Mouse (Mus musculus) cortical plate, adult 2 months (tissue): ENCODE data around the gene Cpsf4.

Source experiments
- CTCF ChIP-seq: fragments of 200-500 bp; IDR thresholded peaks from 2 replicates; pipeline ENCODE4 v1.5.1; 2011; ENCODE audit warnings: mild to moderate bottlenecking, control low read depth, low read length; ENCODE audit not compliant: insufficient read depth; ENCODE audit errors: extremely low read depth
- POLR2A ChIP-seq: fragments of 200-500 bp; IDR thresholded peaks from 2 replicates; pipeline ENCODE4 v1.6.1; 2011; ENCODE audit warnings: mild to moderate bottlenecking, low read length, control low read depth; ENCODE audit not compliant: insufficient read depth; ENCODE audit errors: extremely low read depth

GRCm38 (mm10) chr5:145217746-145218145 is 50.7 kb downstream of the Cpsf4 start:
- no peak for TF ChIP-seq POLR2A
- TF ChIP-seq CTCF = no peak
